Mouse (Mus musculus) C2C12 (cell line): ENCODE measurements around the gene Ralgds. TPM values are rescaled to one million over a fixed set of nuclear protein-coding genes. Genes with fewer than 3 reads are reported as not detected.

ENCODE experiments used
- H3K27me3 ChIP-seq: one replicate; pipeline ENCODE4 v1.6.1; 2011; ENCODE audit not compliant: control insufficient read depth, insufficient read depth, insufficient read length
- H3K36me3 ChIP-seq: one replicate; pipeline ENCODE4 v1.6.1; 2011; ENCODE audit not compliant: control insufficient read depth, insufficient read depth
- H3K4me3 ChIP-seq: one replicate; pipeline ENCODE4 v1.5.1; 2011; ENCODE audit warnings: mild to moderate bottlenecking, control low read depth; ENCODE audit not compliant: poor library complexity, insufficient read depth, severe bottlenecking
- H3K79me2 ChIP-seq: one replicate; pipeline ENCODE4 v1.6.1; 2011; ENCODE audit not compliant: control insufficient read depth, insufficient read depth
- H3K79me3 ChIP-seq: one replicate; pipeline ENCODE4 v1.6.1; 2011; ENCODE audit warnings: low read depth, control low read depth
- H3ac ChIP-seq: one replicate; pipeline ENCODE3; 2011; ENCODE audit warnings: low read depth; ENCODE audit not compliant: control insufficient read depth, insufficient read length
- CEBPB ChIP-seq: IDR thresholded peaks from one replicate; pipeline ENCODE4 v1.6.1; 2011; ENCODE audit warnings: low read depth, mild to moderate bottlenecking, control low read depth, moderate library complexity
- CTCF ChIP-seq: IDR thresholded peaks from one replicate; pipeline ENCODE4 v1.5.1; 2011; ENCODE audit not compliant: control insufficient read depth, insufficient read depth, insufficient read length
- FOSL1 ChIP-seq: IDR thresholded peaks from one replicate; pipeline ENCODE4 v1.8.0; 2011; ENCODE audit warnings: mild to moderate bottlenecking, low read length; ENCODE audit not compliant: poor library complexity, insufficient read depth, severe bottlenecking
- MAX ChIP-seq: IDR thresholded peaks from one replicate; pipeline ENCODE4 v1.6.1; 2011; ENCODE audit warnings: mild to moderate bottlenecking, control low read depth
- MYOD1 ChIP-seq: IDR thresholded peaks from one replicate; pipeline ENCODE4 v1.6.1; 2011; ENCODE audit warnings: low read depth; ENCODE audit not compliant: control insufficient read depth, insufficient read length
- MYOG ChIP-seq: IDR thresholded peaks from one replicate; pipeline ENCODE4 v1.6.1; 2011; ENCODE audit not compliant: control insufficient read depth, insufficient read length; ENCODE audit errors: extremely low read depth
- USF1 ChIP-seq: IDR thresholded peaks from one replicate; pipeline ENCODE4 v1.6.1; 2011; ENCODE audit warnings: low read depth, mild to moderate bottlenecking, control low read depth, moderate library complexity
- polyA plus RNA-seq: library from polyadenylated mRNA; unstranded; fragments of >200 nt; fragmentation: generic; extraction: Trizol; gene quantifications from one replicate; pipeline ENCODE4 v1.2.1, GENCODE M21; 2012; ENCODE audit warnings: missing spikeins

Gene Ralgds
- polyA plus RNA-seq, 1 experiment: 10.5 TPM

- H3K79me2 ChIP-seq: no peaks in the 10 kb centered on the region
- TF ChIP-seq FOSL1 (no peak), MYOD1 (no peak), CTCF (no peak)
- no peaks in the 10 kb centered on the region for H3K79me3 ChIP-seq
- H3K27me3 ChIP-seq: peaks cover 18% of the 10 kb centered on the region
- peak overlapping the region; percentile 70 for H3ac ChIP-seq
- peak overlapping the region; percentile 23 for H3K4me3 ChIP-seq
- no peaks in the 10 kb centered on the region for H3K36me3 ChIP-seq
These were observed 776 bp downstream of the Ralgds start for GRCm38 (mm10) chr2:28513431-28514370.

- Histone ChIP-seq H3K79me2 (no peaks in the 10 kb centered on the region), H3K79me3 (no peaks in the 10 kb centered on the region), H3K36me3 (no peaks in the 10 kb centered on the region), H3K27me3 (peaks cover 15% of the 10 kb centered on the region), H3K4me3 (no peak overlapping the region), H3ac (no peak overlapping the region)
- TF ChIP-seq USF1: no peak
- no peak for TF ChIP-seq CEBPB
- TF ChIP-seq CTCF: peak; percentile 57
These were observed 1.6 kb downstream of the Ralgds start for GRCm38 (mm10) chr2:28514489-28514888.

GRCm38 (mm10) chr2:28517206-28517909, 4.4 kb downstream of the Ralgds start:
- no peaks in the 10 kb centered on the region for H3K27me3 ChIP-seq
- no peak for TF ChIP-seq USF1
- no peak for TF ChIP-seq MYOD1
- TF ChIP-seq FOSL1: no peak
- no peak for TF ChIP-seq CEBPB
- TF ChIP-seq MYOG: no peak
- peak; percentile 15 for TF ChIP-seq MAX
- peak; percentile 80 for TF ChIP-seq CTCF
- H3K4me3 ChIP-seq: no peak overlapping the region
- H3K36me3 ChIP-seq: no peaks in the 10 kb centered on the region
- no peaks in the 10 kb centered on the region for H3K79me2 ChIP-seq
- H3K79me3 ChIP-seq: no peaks in the 10 kb centered on the region
- no peak overlapping the region for H3ac ChIP-seq

GRCm38 (mm10) chr2:28518231-28518630, 5.3 kb downstream of the Ralgds start:
- no peak overlapping the region for H3ac ChIP-seq
- no peaks in the 10 kb centered on the region for H3K79me2 ChIP-seq
- no peak for TF ChIP-seq MYOG
- TF ChIP-seq MAX: no peak
- no peak for TF ChIP-seq CEBPB
- TF ChIP-seq USF1: no peak
- TF ChIP-seq CTCF: no peak
- TF ChIP-seq MYOD1: no peak
- H3K4me3 ChIP-seq: no peak overlapping the region
- no peaks in the 10 kb centered on the region for H3K36me3 ChIP-seq
- H3K27me3 ChIP-seq: no peaks in the 10 kb centered on the region
- H3K79me3 ChIP-seq: no peaks in the 10 kb centered on the region

- no peaks in the 10 kb centered on the region for H3K36me3 ChIP-seq
- no peak overlapping the region for H3K4me3 ChIP-seq
- H3K79me3 ChIP-seq: no peaks in the 10 kb centered on the region
- TF ChIP-seq CEBPB (no peak), CTCF (no peak), MYOG (no peak)
- no peaks in the 10 kb centered on the region for H3K79me2 ChIP-seq
- no peak overlapping the region for H3ac ChIP-seq
- H3K27me3 ChIP-seq: no peaks in the 10 kb centered on the region
These were observed 7.7 kb downstream of the Ralgds start for GRCm38 (mm10) chr2:28520581-28520980.

GRCm38 (mm10) chr2:28521571-28522151, 8.7 kb downstream of the Ralgds start:
- H3K79me2 ChIP-seq: no peaks in the 10 kb centered on the region
- H3K36me3 ChIP-seq: no peaks in the 10 kb centered on the region
- H3ac ChIP-seq: no peak overlapping the region
- no peak overlapping the region for H3K4me3 ChIP-seq
- H3K27me3 ChIP-seq: no peaks in the 10 kb centered on the region
- no peaks in the 10 kb centered on the region for H3K79me3 ChIP-seq
- no peak for TF ChIP-seq MAX
- TF ChIP-seq MYOG: no peak
- no peak for TF ChIP-seq USF1
- TF ChIP-seq FOSL1: no peak
- no peak for TF ChIP-seq MYOD1
- no peak for TF ChIP-seq CTCF
- no peak for TF ChIP-seq CEBPB
